Mouse (Mus musculus) left cerebral cortex, postnatal 14 days (tissue): ENCODE results near the gene Sae1. TPM values are rescaled to one million over a fixed set of nuclear protein-coding genes. Genes with fewer than 3 reads are reported as not detected.
"Not testable (repeated sequence)": the region's sequence is repeated elsewhere in the genome, so short reads cannot be mapped to it uniquely, and the experiment has no call there.

ENCODE experiments used
- DNase-seq, 2 experiments: peaks; one replicate each; pipeline ENCODE4 v3.0.0; 2021 to 2022; ENCODE audit warnings: low spot score in 2 of 2, mixed read lengths in 1 of 2
- intact Hi-C: fragments of 180-260 bp; cut with DNase I; formaldehyde crosslinking; loops from one replicate; pipeline ENCODE4 v1.15.1; 2025
- total RNA-seq, 2 experiments: library from RNA; stranded (reverse); gene quantifications; 2 replicates each; pipeline ENCODE4 v1.2.3; 2021

Sae1 gene
- total RNA-seq, 2 experiments from 2014 or later: 103 to 108 TPM

- DNase-seq: no peak
- intact Hi-C loops: loop anchor here (5.0 kb wide), 1 partner anchor 413 kb away; the partner anchor contains the start of genes Fkrp and Strn4
Measured at GRCm38 (mm10) chr7:16404315-16405072, 16.9 kb upstream of the Sae1 start.

GRCm38 (mm10) chr7:16402968-16403948 is 15.7 kb upstream of the Sae1 start:
- intact Hi-C loops: loop anchor here (5.0 kb wide), 1 partner anchor 414 kb away; the partner anchor contains the start of genes Fkrp and Strn4
- no peak for DNase-seq

GRCm38 (mm10) chr7:16402449-16402848 is 14.8 kb upstream of the Sae1 start:
- no peak for DNase-seq
- intact Hi-C loops: loop anchor here (5.0 kb wide), 1 partner anchor 415 kb away; the partner anchor contains the start of genes Fkrp and Strn4

GRCm38 (mm10) chr7:16401991-16402431 is 14.4 kb upstream of the Sae1 start:
- peak in 1 of 2 experiments; percentile 19 for DNase-seq
- intact Hi-C loops: loop anchor here (2.0 to 5.0 kb wide), 2 partner anchors 213 to 415 kb away; partner anchors contain the start of genes Arhgap35, Fkrp and Strn4

GRCm38 (mm10) chr7:16400689-16401611 is 13.3 kb upstream of the Sae1 start, which contains the start of gene Zc3h4:
TSS of gene Zc3h4 (plus strand) at chr7:16400910.
- intact Hi-C loops: loop anchor here (2.0 to 5.0 kb wide), 2 partner anchors 214 to 416 kb away; partner anchors contain the start of genes Arhgap35, Fkrp and Strn4
- DNase-seq: peak; percentile 71 to 83

- DNase-seq: peak; percentile 98 to 100
Measured at GRCm38 (mm10) chr7:16399820-16400688, 12.4 kb upstream of the Sae1 start.

GRCm38 (mm10) chr7:16399098-16399819 is 11.7 kb upstream of the Sae1 start:
- peak; percentile 87 to 91 for DNase-seq
- intact Hi-C loops: no loop called here

More at GRCm38 (mm10) chr7:16399820-16400688, 12.4 kb upstream of the Sae1 start:
- intact Hi-C loops: loop anchor here (2.0 to 5.0 kb wide), 2 partner anchors 215 to 417 kb away; partner anchors contain the start of genes Arhgap35, Fkrp and Strn4

- no peak for DNase-seq
- intact Hi-C loops: no loop called here
Measured at GRCm38 (mm10) chr7:16398387-16399050, 10.9 kb upstream of the Sae1 start.

GRCm38 (mm10) chr7:16397465-16397864 is 9.9 kb upstream of the Sae1 start:
- DNase-seq: no peak
- intact Hi-C loops: loop anchor here (2.0 kb wide), 1 partner anchor 67 kb away; no protein-coding TSS in a partner anchor

- DNase-seq: peak; percentile 50 to 70
- intact Hi-C loops: loop anchor here (1.0 to 2.0 kb wide), 2 partner anchors 30 to 69 kb away; no protein-coding TSS in a partner anchor
Measured at GRCm38 (mm10) chr7:16395944-16396343, 8.3 kb upstream of the Sae1 start.

GRCm38 (mm10) chr7:16392923-16393322 is 5.3 kb upstream of the Sae1 start:
- DNase-seq: no peak
- intact Hi-C loops: no loop called here

GRCm38 (mm10) chr7:16389942-16390341 is 2.3 kb upstream of the Sae1 start:
- DNase-seq, intact Hi-C loops: not testable (repeated sequence)

GRCm38 (mm10) chr7:16376505-16376904 is 11.1 kb downstream of the Sae1 start:
- intact Hi-C loops: loop anchor here (10.0 kb wide), 1 partner anchor 172 kb away; no protein-coding TSS in a partner anchor
- peak; percentile 33 to 40 for DNase-seq

- no peak for DNase-seq
- intact Hi-C loops: loop anchor here (5.0 to 10.0 kb wide), 2 partner anchors 43 to 170 kb away; no protein-coding TSS in a partner anchor
Measured at GRCm38 (mm10) chr7:16374989-16375388, 12.6 kb downstream of the Sae1 start.

- intact Hi-C loops: loop anchor here (1.0 to 10.0 kb wide), 3 partner anchors 41 to 169 kb away; no protein-coding TSS in a partner anchor
- no peak for DNase-seq
Measured at GRCm38 (mm10) chr7:16373719-16374118, 13.9 kb downstream of the Sae1 start.

GRCm38 (mm10) chr7:16370596-16370995 is 17.0 kb downstream of the Sae1 start:
- intact Hi-C loops: loop anchor here (5.0 to 10.0 kb wide), 2 partner anchors 38 to 166 kb away; no protein-coding TSS in a partner anchor
- no peak for DNase-seq
